Mouse (Mus musculus) layer of hippocampus, postnatal 25 days (tissue): ENCODE data around the gene Fezf2. TPM values are rescaled to one million over a fixed set of nuclear protein-coding genes. Genes with fewer than 3 reads are reported as not detected.

Experiments
- total RNA-seq, 2 experiments: library from RNA; stranded (reverse); gene quantifications; 2 replicates each; pipeline ENCODE4 v1.2.3; 2021

Fezf2 gene
- total RNA-seq, 2 experiments from 2014 or later, result 41.7 to 42.4 TPM

Other genes starting within 250 kb of the Fezf2 start
- gene Gm49355, start 64.2 kb downstream of the Fezf2 start, total RNA-seq, result under 1 TPM; 0.15 to 0.42 TPM
- gene 3830406C13Rik, start 64.0 kb downstream of the Fezf2 start, total RNA-seq, result 10 to 100 TPM; 30.3 to 30.7 TPM